Mouse (Mus musculus): ENCODE results near the gene Pla2g4e.
"Not testable (repeated sequence)": the region's sequence is repeated elsewhere in the genome, so short reads cannot be mapped to it uniquely, and the experiment has no call there.

Gene Pla2g4e

GRCm38 (mm10) chr2:120244679-120245420, at the start of gene Pla2g4e:
Gene Pla2g4e, minus strand, starts transcription at chr2:120245335.
- no peak for DNase-seq (ENCODE audit: low spot score)

- DNase-seq (ENCODE audit: low spot score): no peak
Measured at GRCm38 (mm10) chr2:120291471-120292078, 46.4 kb upstream of the Pla2g4e start.

GRCm38 (mm10) chr2:120288995-120289394, 43.9 kb upstream of the Pla2g4e start, which contains the start of gene Pla2g4d:
Gene Pla2g4d, minus strand, starts transcription at chr2:120289197.
- DNase-seq (ENCODE audit: low spot score): no peak

GRCm38 (mm10) chr2:120288401-120288800, 43.3 kb upstream of the Pla2g4e start:
- DNase-seq (ENCODE audit: low spot score): no peak

- DNase-seq (ENCODE audit: low spot score): no peak
Measured at GRCm38 (mm10) chr2:120285639-120286038, 40.5 kb upstream of the Pla2g4e start.

GRCm38 (mm10) chr2:120284705-120285104, 39.6 kb upstream of the Pla2g4e start:
- DNase-seq (ENCODE audit: low spot score): no peak

- no peak for DNase-seq (ENCODE audit: low spot score)
Measured at GRCm38 (mm10) chr2:120284094-120284493, 39.0 kb upstream of the Pla2g4e start.

GRCm38 (mm10) chr2:120283550-120283949, 38.4 kb upstream of the Pla2g4e start:
- DNase-seq (ENCODE audit: low spot score): no peak

- no peak for DNase-seq (ENCODE audit: low spot score)
Measured at GRCm38 (mm10) chr2:120281221-120281620, 36.1 kb upstream of the Pla2g4e start.

- peak; percentile 15 for DNase-seq (ENCODE audit: low spot score)
Measured at GRCm38 (mm10) chr2:120279961-120280360, 34.8 kb upstream of the Pla2g4e start.

GRCm38 (mm10) chr2:120276951-120277350, 31.8 kb upstream of the Pla2g4e start:
- no peak for DNase-seq (ENCODE audit: low spot score)

- no peak for DNase-seq (ENCODE audit: low spot score)
Measured at GRCm38 (mm10) chr2:120268635-120269034, 23.5 kb upstream of the Pla2g4e start.

GRCm38 (mm10) chr2:120265523-120265922, 20.4 kb upstream of the Pla2g4e start:
- no peak for DNase-seq (ENCODE audit: low spot score)

- DNase-seq (ENCODE audit: low spot score): no peak
Measured at GRCm38 (mm10) chr2:120264858-120265257, 19.7 kb upstream of the Pla2g4e start.

- no peak for DNase-seq (ENCODE audit: low spot score)
Measured at GRCm38 (mm10) chr2:120262876-120263275, 17.7 kb upstream of the Pla2g4e start.

- no peak for DNase-seq (ENCODE audit: low spot score)
Measured at GRCm38 (mm10) chr2:120261346-120261745, 16.2 kb upstream of the Pla2g4e start.

- DNase-seq (ENCODE audit: low spot score): no peak
Measured at GRCm38 (mm10) chr2:120256259-120256658, 11.1 kb upstream of the Pla2g4e start.

GRCm38 (mm10) chr2:120252644-120253043, 7.5 kb upstream of the Pla2g4e start:
- DNase-seq (ENCODE audit: low spot score): no peak

- DNase-seq (ENCODE audit: low spot score): no peak
Measured at GRCm38 (mm10) chr2:120245421-120246016, 384 bp upstream of the Pla2g4e start.

GRCm38 (mm10) chr2:120243995-120244394, 1.1 kb downstream of the Pla2g4e start:
- no peak for DNase-seq (ENCODE audit: low spot score)

- DNase-seq (ENCODE audit: low spot score): no peak
Measured at GRCm38 (mm10) chr2:120242791-120243467, 2.2 kb downstream of the Pla2g4e start.

GRCm38 (mm10) chr2:120238733-120239132, 6.4 kb downstream of the Pla2g4e start:
- not testable (repeated sequence) for DNase-seq (ENCODE audit: low spot score)

GRCm38 (mm10) chr2:120237784-120238183, 7.4 kb downstream of the Pla2g4e start:
- DNase-seq (ENCODE audit: low spot score): no peak
